Mouse (Mus musculus) heart, postnatal 25 days (tissue): Measurements from ENCODE around the gene Crtc3. TPM values are rescaled to one million over a fixed set of nuclear protein-coding genes. Genes with fewer than 3 reads are reported as not detected.

Experiments used
- DNase-seq: peaks from one replicate; pipeline ENCODE4 v3.0.0; 2022; ENCODE audit warnings: low spot score
- intact Hi-C: fragments of 180-260 bp; cut with DNase I; formaldehyde crosslinking; loops from one replicate; pipeline ENCODE4 v1.15.1; 2025
- total RNA-seq, 2 experiments: library from RNA; stranded (reverse); gene quantifications; 2 replicates each; pipeline ENCODE4 v1.2.3; 2021

Gene Crtc3
- total RNA-seq, result 10 to 100 TPM; 14.3 to 15.7 TPM

GRCm38 (mm10) chr7:80688556-80689220 lies at the start of gene Crtc3:
TSS of gene Crtc3 (minus strand) at chr7:80688877.
- intact Hi-C loops, result loop anchor here (5.0 to 10.0 kb wide), 2 partner anchors 56 to 304 kb away; partner anchors contain the start of gene Fes

GRCm38 (mm10) chr7:80736199-80736598 lies 47.5 kb upstream of the Crtc3 start:
- DNase-seq, result no peak
- intact Hi-C loops, result no loop called here

More at GRCm38 (mm10) chr7:80688556-80689220, at the start of gene Crtc3:
- peak; percentile 65 for DNase-seq

- intact Hi-C loops, result loop anchor here (5.0 kb wide), 1 partner anchor 424 kb away; no protein-coding TSS in a partner anchor
- no peak for DNase-seq
Measured at GRCm38 (mm10) chr7:80732986-80733385, 44.3 kb upstream of the Crtc3 start.

DNA sequence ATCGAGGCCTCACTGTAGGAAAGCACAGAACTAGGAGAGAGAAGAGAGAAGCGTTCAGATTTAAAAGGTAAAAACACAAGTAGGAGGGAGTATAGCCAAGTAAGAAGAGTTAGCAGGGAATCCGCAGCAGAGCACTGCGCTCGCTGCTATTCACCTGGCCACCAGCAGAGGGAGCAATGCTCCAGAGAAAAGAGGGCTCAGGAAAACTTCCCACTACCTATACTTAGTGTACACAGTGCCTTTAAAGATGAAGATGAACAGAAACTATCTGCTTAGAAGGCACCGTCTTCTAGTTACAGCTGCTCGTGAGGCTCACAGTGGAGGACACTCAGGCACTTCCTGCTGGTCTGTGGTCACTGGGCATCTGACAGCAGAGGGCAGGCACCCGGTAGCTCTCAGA lies 41.0 kb upstream of the Crtc3 start:
- DNase-seq, result no peak
- intact Hi-C loops, result loop anchor here (1.0 to 5.0 kb wide), 2 partner anchors 120 to 428 kb away; no protein-coding TSS in a partner anchor

DNA sequence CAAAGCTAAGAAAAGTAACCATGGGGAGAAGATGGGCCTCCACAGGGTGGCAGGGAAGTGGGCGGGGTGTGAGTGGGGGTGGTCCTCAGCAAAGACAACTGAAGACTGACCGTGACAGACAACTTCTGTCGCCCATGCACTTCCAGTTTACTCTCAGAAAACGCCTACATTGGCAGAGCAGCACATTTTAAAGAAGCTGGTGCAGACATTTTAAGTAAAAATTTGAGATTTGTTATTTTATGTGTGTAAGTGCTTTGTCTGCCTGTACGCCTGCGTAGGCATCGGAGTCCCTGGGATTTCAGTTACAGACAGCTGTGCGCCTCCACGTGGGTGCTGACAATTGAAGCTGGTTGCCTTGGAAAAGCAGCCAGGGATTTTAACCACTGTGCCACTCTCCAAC lies 32.4 kb upstream of the Crtc3 start:
- intact Hi-C loops, result no loop called here
- DNase-seq, result no peak

DNA sequence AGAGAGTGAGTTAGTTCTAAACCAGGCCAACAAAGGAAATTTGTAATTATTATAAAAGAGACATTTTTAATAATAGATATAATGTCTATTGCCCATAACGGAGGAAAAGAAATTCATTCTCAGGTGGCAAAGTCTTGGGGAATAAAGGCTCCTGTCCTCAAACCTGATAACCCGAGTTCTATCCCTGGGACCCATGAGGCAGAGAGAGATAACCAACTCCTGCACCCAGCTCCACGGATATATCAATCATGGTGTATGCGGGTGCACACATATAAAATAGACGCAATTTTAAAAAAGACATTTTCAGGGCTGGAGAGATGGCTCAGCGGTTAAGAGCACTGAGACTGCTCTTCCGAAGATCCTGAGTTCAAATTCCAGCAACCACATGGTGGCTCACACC lies 30.9 kb upstream of the Crtc3 start:
- intact Hi-C loops, result no loop called here
- DNase-seq, result no peak

DNA sequence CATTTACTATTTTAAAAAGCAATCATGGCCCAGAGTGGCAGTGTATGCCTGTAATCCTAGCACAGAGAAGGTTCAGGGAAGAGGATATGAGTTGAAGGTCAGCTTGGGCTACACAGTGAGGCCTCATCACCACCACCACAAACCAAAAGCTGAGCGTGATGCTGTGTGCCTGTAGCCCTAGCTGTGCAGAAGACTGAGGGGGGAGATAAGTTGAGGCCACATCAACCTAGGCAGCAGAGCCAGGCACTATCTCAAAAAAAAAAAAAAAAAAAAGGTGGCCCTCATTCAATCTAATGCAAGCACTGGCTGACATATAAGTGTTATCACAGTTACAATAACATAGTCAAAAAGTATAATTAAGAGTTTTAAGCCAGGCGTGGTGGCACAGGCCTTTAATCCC lies 30.4 kb upstream of the Crtc3 start:
- intact Hi-C loops, result no loop called here
- no peak for DNase-seq

- intact Hi-C loops, result no loop called here
Measured at GRCm38 (mm10) chr7:80718471-80718870, 29.8 kb upstream of the Crtc3 start.

DNA sequence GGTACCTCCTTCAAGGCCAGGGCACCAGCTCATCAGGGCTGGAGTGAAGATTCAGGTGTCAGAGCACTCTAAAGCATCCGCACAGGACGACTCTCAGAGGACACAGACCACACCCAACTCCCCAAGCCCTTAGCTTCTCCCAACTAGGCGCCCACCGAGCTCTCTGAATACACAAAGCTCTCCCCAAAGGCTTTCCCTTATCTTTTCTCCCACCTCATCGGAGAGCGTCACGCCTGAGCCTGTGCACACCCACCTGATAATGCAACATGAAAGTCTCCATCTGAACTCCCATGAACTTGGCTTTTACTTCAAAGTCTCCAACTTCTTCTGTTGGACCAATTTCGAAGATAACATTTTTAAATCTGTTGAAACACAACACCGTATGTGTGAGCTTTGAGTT lies 28.1 kb upstream of the Crtc3 start:
- intact Hi-C loops, result no loop called here
- no peak for DNase-seq

More at GRCm38 (mm10) chr7:80718471-80718870, 29.8 kb upstream of the Crtc3 start:
- DNase-seq, result no peak

- intact Hi-C loops, result no loop called here
- DNase-seq, result no peak
Measured at GRCm38 (mm10) chr7:80715306-80715705, 26.6 kb upstream of the Crtc3 start.

DNA sequence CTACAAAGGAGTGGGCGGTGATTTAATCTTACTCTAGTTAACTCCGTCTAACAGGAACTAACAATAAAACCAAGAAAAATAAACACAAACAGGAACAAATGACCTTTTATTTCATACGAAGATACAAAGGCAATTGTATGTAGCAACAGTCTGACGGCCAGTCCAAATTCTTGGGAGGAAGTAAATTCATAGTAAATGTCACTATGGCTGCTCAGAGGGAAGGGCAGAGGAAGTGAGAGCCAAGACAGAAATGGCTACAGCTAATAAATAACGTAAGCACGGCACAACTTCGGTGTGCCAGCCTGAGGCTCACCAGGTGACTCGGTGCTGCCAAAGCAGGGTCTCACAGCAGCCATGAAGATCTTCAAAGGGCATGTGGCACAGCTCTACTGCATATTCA lies 22.8 kb upstream of the Crtc3 start:
- intact Hi-C loops, result no loop called here
- DNase-seq, result no peak

DNA sequence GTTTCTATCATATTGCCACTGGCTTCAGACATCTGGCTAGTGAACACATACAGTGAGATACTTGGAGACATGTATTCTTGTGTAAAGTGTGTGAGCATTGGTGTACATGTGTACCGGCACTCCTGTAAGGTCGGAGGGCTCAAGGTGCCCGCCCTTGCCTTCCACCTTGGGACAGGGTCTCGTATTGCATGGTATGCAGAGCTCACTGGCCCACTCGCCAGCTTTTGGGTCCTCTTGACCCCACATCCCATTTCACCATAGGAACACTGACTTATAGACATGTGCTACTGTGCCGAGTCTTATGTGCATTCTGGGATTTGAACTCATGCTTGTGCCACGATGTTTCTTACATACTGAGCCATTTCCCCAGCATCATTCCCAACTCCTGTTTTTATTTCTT lies 21.7 kb upstream of the Crtc3 start:
- intact Hi-C loops, result no loop called here
- DNase-seq, result no peak

DNA sequence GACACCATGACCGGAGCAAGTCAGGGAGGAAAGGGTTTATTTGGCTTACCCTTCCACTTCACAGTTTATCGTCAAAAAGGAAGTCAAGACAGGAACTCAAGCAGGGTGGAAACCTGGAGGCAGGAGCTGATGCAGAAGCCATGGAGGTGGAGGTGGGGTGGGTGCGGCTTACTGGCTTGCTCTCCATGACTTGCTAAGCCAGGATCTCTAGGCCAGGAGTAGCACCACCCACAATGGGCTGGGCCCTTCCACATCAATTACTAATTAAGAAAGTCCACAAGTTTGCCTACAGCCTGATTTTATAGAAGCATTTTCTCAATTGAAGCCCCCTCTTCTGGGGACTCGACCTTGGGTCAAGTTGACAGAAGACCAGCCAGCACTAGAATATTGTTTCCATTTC lies 15.4 kb upstream of the Crtc3 start:
- intact Hi-C loops, result no loop called here
- DNase-seq, result no peak

DNA sequence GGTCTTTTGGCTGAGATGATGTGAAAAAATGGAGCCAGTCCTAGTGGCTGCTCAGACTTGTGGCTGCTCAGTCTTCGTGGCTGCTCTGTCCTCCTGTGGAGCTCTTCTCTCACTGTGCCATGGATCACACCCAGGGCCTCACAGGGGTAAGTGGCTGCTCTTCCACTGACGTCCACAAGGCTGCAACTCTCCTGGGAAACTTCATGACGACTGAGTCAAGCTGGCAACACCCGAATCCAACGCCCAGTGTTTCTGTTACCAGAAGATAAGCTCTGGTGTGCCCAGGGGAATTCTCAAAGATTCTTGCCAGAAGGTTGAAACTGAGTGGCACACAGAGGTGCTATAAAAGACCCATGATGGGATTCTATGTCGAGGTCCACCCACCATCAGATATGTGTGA lies 13.8 kb upstream of the Crtc3 start:
- intact Hi-C loops, result no loop called here
- no peak for DNase-seq

DNA sequence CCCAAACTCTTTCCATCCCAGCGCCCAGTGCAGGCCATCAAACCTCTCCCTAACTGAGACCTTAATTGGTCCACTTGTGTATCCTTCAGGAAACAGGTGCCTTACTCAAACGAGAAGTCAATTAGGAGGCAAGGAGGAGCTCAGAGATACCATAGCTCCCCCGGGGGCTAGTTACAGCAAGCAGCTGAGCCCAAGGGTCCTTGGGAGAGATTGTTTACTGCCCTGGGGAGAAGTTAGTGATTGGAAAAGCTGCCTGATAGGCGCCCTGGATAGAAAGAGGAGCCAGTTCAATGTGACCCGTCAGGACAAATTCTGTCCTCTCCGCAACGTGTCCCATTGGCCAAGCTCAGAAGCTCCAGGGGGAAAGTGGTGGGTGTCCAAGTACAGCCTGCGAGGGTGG lies 11.0 kb upstream of the Crtc3 start:
- no peak for DNase-seq
- intact Hi-C loops, result no loop called here

GRCm38 (mm10) chr7:80698940-80699339 lies 10.3 kb upstream of the Crtc3 start:
- DNase-seq, result no peak
- intact Hi-C loops, result no loop called here

- no peak for DNase-seq
- intact Hi-C loops, result no loop called here
Measured at GRCm38 (mm10) chr7:80697859-80698258, 9.2 kb upstream of the Crtc3 start.

DNA sequence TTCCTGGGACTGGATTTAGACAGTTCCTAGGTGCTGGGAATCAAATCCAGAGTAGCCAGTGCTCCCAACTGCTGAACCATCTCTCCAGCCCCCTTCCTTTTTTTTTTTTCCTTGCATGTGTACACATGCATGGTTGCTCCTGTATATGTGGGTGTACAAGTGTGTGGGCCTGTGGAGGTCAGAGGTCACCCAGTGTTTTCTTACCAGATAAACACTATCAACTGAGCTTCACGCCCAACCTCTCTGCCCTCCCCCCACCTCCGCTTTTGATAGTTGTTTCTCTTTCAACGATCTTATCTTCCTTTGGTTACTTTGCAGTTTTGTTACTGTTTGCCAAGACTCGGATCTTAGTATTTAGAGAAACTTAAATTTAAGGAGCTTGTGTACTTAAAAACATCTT lies 8.2 kb upstream of the Crtc3 start:
- intact Hi-C loops, result no loop called here
- DNase-seq, result no peak

GRCm38 (mm10) chr7:80696334-80696733 lies 7.7 kb upstream of the Crtc3 start:
- intact Hi-C loops, result no loop called here

GRCm38 (mm10) chr7:80692472-80692871 lies 3.8 kb upstream of the Crtc3 start:
- intact Hi-C loops, result no loop called here
- no peak for DNase-seq

More at GRCm38 (mm10) chr7:80696334-80696733, 7.7 kb upstream of the Crtc3 start:
- DNase-seq, result no peak

GRCm38 (mm10) chr7:80691131-80691530 lies 2.5 kb upstream of the Crtc3 start:
- intact Hi-C loops, result no loop called here
- DNase-seq, result no peak

GRCm38 (mm10) chr7:80689221-80689591 lies 529 bp upstream of the Crtc3 start:
- no peak for DNase-seq

More at GRCm38 (mm10) chr7:80689221-80689591, 529 bp upstream of the Crtc3 start:
- intact Hi-C loops, result loop anchor here (5.0 to 10.0 kb wide), 2 partner anchors 57 to 304 kb away; partner anchors contain the start of gene Fes
